Mouse (Mus musculus) megakaryocyte, embryonic 14.5 days (primary cell): ENCODE measurements around the gene Asb16. TPM values are rescaled to one million over a fixed set of nuclear protein-coding genes. Genes with fewer than 3 reads are reported as not detected.

ENCODE experiments used
- H3K27me3 ChIP-seq: replicated peaks from 2 replicates; pipeline ENCODE3; 2012; ENCODE audit warnings: inconsistent platforms
- H3K36me3 ChIP-seq: replicated peaks from 2 replicates; pipeline ENCODE3; 2012; ENCODE audit warnings: low read length, inconsistent platforms, mixed read lengths
- H3K4me1 ChIP-seq: 2 replicates; pipeline ENCODE4 v1.6.1; 2012; ENCODE audit warnings: inconsistent platforms
- H3K4me3 ChIP-seq: replicated peaks from 2 replicates; pipeline ENCODE3; 2012; ENCODE audit warnings: moderate library complexity, mild to moderate bottlenecking, inconsistent platforms
- H3K9me3 ChIP-seq: 2 replicates; pipeline ENCODE4 v1.6.1; 2012; ENCODE audit warnings: inconsistent platforms
- FLI1 ChIP-seq: IDR thresholded peaks from 2 replicates; pipeline ENCODE4 v1.6.1; 2012; ENCODE audit warnings: low read length, inconsistent platforms, mixed read lengths
- GATA1 ChIP-seq: IDR thresholded peaks from 3 replicates; pipeline ENCODE4 v1.6.1; 2012; ENCODE audit warnings: mixed read lengths, low read length, inconsistent platforms, borderline replicate concordance
- polyA plus RNA-seq: library from polyadenylated mRNA; stranded (reverse); fragments of >175 nt; gene quantifications from 2 replicates; pipeline ENCODE4 v1.2.3, GENCODE M21; 2012; ENCODE audit warnings: low replicate concordance; ENCODE audit not compliant: insufficient read depth

Asb16 gene
- polyA plus RNA-seq, 1 experiment, result not detected

- peak overlapping the region; percentile 18 for H3K4me3 ChIP-seq
- TF ChIP-seq GATA1 (no peak), FLI1 (no peak)
- no peaks in the 10 kb centered on the region for H3K9me3 ChIP-seq
- peaks cover 60% of the 10 kb centered on the region for H3K36me3 ChIP-seq
- H3K4me1 ChIP-seq, result peaks cover 62% of the 10 kb centered on the region
- no peaks in the 10 kb centered on the region for H3K27me3 ChIP-seq
Measured at GRCm38 (mm10) chr11:102293971-102294370, 25.4 kb downstream of the Asb16 start.

- Histone ChIP-seq H3K27me3 (no peaks in the 10 kb centered on the region), H3K9me3 (no peaks in the 10 kb centered on the region), H3K4me1 (peaks cover 59% of the 10 kb centered on the region), H3K4me3 (no peak overlapping the region), H3K36me3 (peaks cover 56% of the 10 kb centered on the region)
- TF ChIP-seq GATA1, result no peak
- no peak for TF ChIP-seq FLI1
Measured at GRCm38 (mm10) chr11:102294416-102294815, 25.9 kb downstream of the Asb16 start.

- TF ChIP-seq FLI1 (no peak), GATA1 (no peak)
- peaks cover 59% of the 10 kb centered on the region for H3K4me1 ChIP-seq
- peak overlapping the region; percentile 96 for H3K4me3 ChIP-seq
- H3K36me3 ChIP-seq, result peaks cover 50% of the 10 kb centered on the region
- H3K9me3 ChIP-seq, result no peaks in the 10 kb centered on the region
- H3K27me3 ChIP-seq, result no peaks in the 10 kb centered on the region
Measured at GRCm38 (mm10) chr11:102294887-102295597, 26.5 kb downstream of the Asb16 start.

GRCm38 (mm10) chr11:102295598-102296471 lies 27.3 kb downstream of the Asb16 start:
- peak overlapping the region; percentile 96 for H3K4me3 ChIP-seq
- H3K36me3 ChIP-seq, result peaks cover 42% of the 10 kb centered on the region
- H3K9me3 ChIP-seq, result no peaks in the 10 kb centered on the region
- no peaks in the 10 kb centered on the region for H3K27me3 ChIP-seq
- H3K4me1 ChIP-seq, result peaks cover 51% of the 10 kb centered on the region
- TF ChIP-seq GATA1 (no peak), FLI1 (no peak)

- Histone ChIP-seq H3K9me3 (no peaks in the 10 kb centered on the region), H3K27me3 (no peaks in the 10 kb centered on the region), H3K4me3 (peak within 1 kb of the TSS; percentile 96), H3K4me1 (peaks cover 48% of the 10 kb centered on the region), H3K36me3 (peaks cover 32% of the 10 kb centered on the region)
- TF ChIP-seq FLI1 (no peak), GATA1 (no peak)
Measured at GRCm38 (mm10) chr11:102296491-102297472, 28.2 kb downstream of the Asb16 start, which contains the start of gene Atxn7l3. Atxn7l3 (minus strand) TSS chr11:102296631.

- H3K36me3 ChIP-seq, result peaks cover 21% of the 10 kb centered on the region
- H3K27me3 ChIP-seq, result no peaks in the 10 kb centered on the region
- TF ChIP-seq GATA1 (no peak), FLI1 (no peak)
- peaks cover 47% of the 10 kb centered on the region for H3K4me1 ChIP-seq
- H3K9me3 ChIP-seq, result no peaks in the 10 kb centered on the region
- H3K4me3 ChIP-seq, result peak overlapping the region; percentile 96
Measured at GRCm38 (mm10) chr11:102297577-102298556, 29.3 kb downstream of the Asb16 start.

GRCm38 (mm10) chr11:102299839-102300238 lies 31.3 kb downstream of the Asb16 start:
- Histone ChIP-seq H3K36me3 (peaks cover 5% of the 10 kb centered on the region), H3K9me3 (no peaks in the 10 kb centered on the region), H3K4me3 (no peak overlapping the region), H3K27me3 (no peaks in the 10 kb centered on the region), H3K4me1 (peaks cover 35% of the 10 kb centered on the region)
- TF ChIP-seq FLI1 (no peak), GATA1 (no peak)

- H3K9me3 ChIP-seq, result no peaks in the 10 kb centered on the region
- H3K27me3 ChIP-seq, result no peaks in the 10 kb centered on the region
- H3K4me3 ChIP-seq, result no peak overlapping the region
- H3K36me3 ChIP-seq, result peaks cover 41% of the 10 kb centered on the region
- H3K4me1 ChIP-seq, result peaks cover 41% of the 10 kb centered on the region
- TF ChIP-seq GATA1 (no peak), FLI1 (no peak)
Measured at GRCm38 (mm10) chr11:102304141-102304540, 35.6 kb downstream of the Asb16 start.
